Mouse (Mus musculus) C2C12 (cell line): ENCODE measurements at regions not wholly inside any gene's neighbourhood (a gene's known extent, or its start where the extent isn't known, plus 50 kb on each side); places are given as distances from the start of the nearest gene placed in this dataset.

Source experiments
- H3K27me3 ChIP-seq: one replicate; pipeline ENCODE4 v1.6.1; 2011; ENCODE audit not compliant: control insufficient read depth, insufficient read depth, insufficient read length
- H3K36me3 ChIP-seq: one replicate; pipeline ENCODE4 v1.6.1; 2011; ENCODE audit not compliant: control insufficient read depth, insufficient read depth
- H3K4me3 ChIP-seq: one replicate; pipeline ENCODE4 v1.5.1; 2011; ENCODE audit warnings: mild to moderate bottlenecking, control low read depth; ENCODE audit not compliant: poor library complexity, insufficient read depth, severe bottlenecking
- H3K79me2 ChIP-seq: one replicate; pipeline ENCODE4 v1.6.1; 2011; ENCODE audit not compliant: control insufficient read depth, insufficient read depth
- H3K79me3 ChIP-seq: one replicate; pipeline ENCODE4 v1.6.1; 2011; ENCODE audit warnings: low read depth, control low read depth
- H3ac ChIP-seq: one replicate; pipeline ENCODE3; 2011; ENCODE audit warnings: low read depth; ENCODE audit not compliant: control insufficient read depth, insufficient read length
- CEBPB ChIP-seq: IDR thresholded peaks from one replicate; pipeline ENCODE4 v1.6.1; 2011; ENCODE audit warnings: low read depth, mild to moderate bottlenecking, control low read depth, moderate library complexity
- CTCF ChIP-seq: IDR thresholded peaks from one replicate; pipeline ENCODE4 v1.5.1; 2011; ENCODE audit not compliant: control insufficient read depth, insufficient read depth, insufficient read length
- FOSL1 ChIP-seq: IDR thresholded peaks from one replicate; pipeline ENCODE4 v1.8.0; 2011; ENCODE audit warnings: mild to moderate bottlenecking, low read length; ENCODE audit not compliant: poor library complexity, insufficient read depth, severe bottlenecking
- MAX ChIP-seq: IDR thresholded peaks from one replicate; pipeline ENCODE4 v1.6.1; 2011; ENCODE audit warnings: mild to moderate bottlenecking, control low read depth
- MYOD1 ChIP-seq: IDR thresholded peaks from one replicate; pipeline ENCODE4 v1.6.1; 2011; ENCODE audit warnings: low read depth; ENCODE audit not compliant: control insufficient read depth, insufficient read length
- MYOG ChIP-seq: IDR thresholded peaks from one replicate; pipeline ENCODE4 v1.6.1; 2011; ENCODE audit not compliant: control insufficient read depth, insufficient read length; ENCODE audit errors: extremely low read depth
- USF1 ChIP-seq: IDR thresholded peaks from one replicate; pipeline ENCODE4 v1.6.1; 2011; ENCODE audit warnings: low read depth, mild to moderate bottlenecking, control low read depth, moderate library complexity

- Histone ChIP-seq H3K27me3 (no peaks in the 10 kb centered on the region), H3ac (no peak overlapping the region), H3K36me3 (no peaks in the 10 kb centered on the region), H3K79me3 (no peaks in the 10 kb centered on the region), H3K79me2 (no peaks in the 10 kb centered on the region), H3K4me3 (no peak overlapping the region)
- TF ChIP-seq CTCF (no peak), CEBPB (no peak), FOSL1 (no peak), MYOD1 (no peak), USF1 (no peak), MAX (no peak), MYOG (no peak)
These were observed 259.4 kb upstream of the Runx1 start for GRCm38 (mm10) chr16:93085227-93085883.

GRCm38 (mm10) chr16:93083756-93084155, 257.8 kb upstream of the Runx1 start:
- Histone ChIP-seq H3K36me3 (no peaks in the 10 kb centered on the region), H3K79me3 (no peaks in the 10 kb centered on the region), H3ac (no peak overlapping the region), H3K4me3 (no peak overlapping the region), H3K79me2 (no peaks in the 10 kb centered on the region), H3K27me3 (no peaks in the 10 kb centered on the region)
- no peak for TF ChIP-seq CTCF

GRCm38 (mm10) chr16:93083142-93083541, 257.2 kb upstream of the Runx1 start:
- TF ChIP-seq MAX = no peak
- no peak for TF ChIP-seq MYOD1
- no peak for TF ChIP-seq CEBPB
- no peak for TF ChIP-seq FOSL1
- TF ChIP-seq MYOG = no peak
- no peak for TF ChIP-seq CTCF
- no peak for TF ChIP-seq USF1
- Histone ChIP-seq H3K27me3 (no peaks in the 10 kb centered on the region), H3ac (no peak overlapping the region)

GRCm38 (mm10) chr16:93081533-93081932, 255.6 kb upstream of the Runx1 start:
- Histone ChIP-seq H3K27me3 (no peaks in the 10 kb centered on the region), H3ac (no peak overlapping the region), H3K79me2 (no peaks in the 10 kb centered on the region), H3K79me3 (no peaks in the 10 kb centered on the region), H3K36me3 (no peaks in the 10 kb centered on the region), H3K4me3 (no peak overlapping the region)
- TF ChIP-seq MYOG (no peak), USF1 (no peak), FOSL1 (no peak), CTCF (no peak), CEBPB (no peak), MAX (no peak), MYOD1 (no peak)

More at GRCm38 (mm10) chr16:93083142-93083541, 257.2 kb upstream of the Runx1 start:
- H3K79me2 ChIP-seq = no peaks in the 10 kb centered on the region
- no peak overlapping the region for H3K4me3 ChIP-seq
- H3K79me3 ChIP-seq = no peaks in the 10 kb centered on the region
- no peaks in the 10 kb centered on the region for H3K36me3 ChIP-seq

GRCm38 (mm10) chr16:93079660-93080390, 253.9 kb upstream of the Runx1 start:
- TF ChIP-seq CEBPB = no peak
- TF ChIP-seq FOSL1 = no peak
- no peak for TF ChIP-seq CTCF
- no peak for TF ChIP-seq USF1
- no peak for TF ChIP-seq MYOD1
- no peak for TF ChIP-seq MYOG
- no peak for TF ChIP-seq MAX
- H3K4me3 ChIP-seq = no peak overlapping the region

GRCm38 (mm10) chr16:93078909-93079308, 253.0 kb upstream of the Runx1 start:
- H3K79me3 ChIP-seq = no peaks in the 10 kb centered on the region
- H3ac ChIP-seq = no peak overlapping the region
- no peak overlapping the region for H3K4me3 ChIP-seq
- H3K27me3 ChIP-seq = no peaks in the 10 kb centered on the region
- TF ChIP-seq MYOG (no peak), MYOD1 (no peak), USF1 (no peak), FOSL1 (no peak), CTCF (no peak), CEBPB (no peak)
- H3K36me3 ChIP-seq = no peaks in the 10 kb centered on the region
- no peaks in the 10 kb centered on the region for H3K79me2 ChIP-seq

More at GRCm38 (mm10) chr16:93079660-93080390, 253.9 kb upstream of the Runx1 start:
- no peak overlapping the region for H3ac ChIP-seq
- no peaks in the 10 kb centered on the region for H3K79me3 ChIP-seq
- H3K79me2 ChIP-seq = no peaks in the 10 kb centered on the region
- H3K36me3 ChIP-seq = no peaks in the 10 kb centered on the region
- H3K27me3 ChIP-seq = no peaks in the 10 kb centered on the region
